In genomic region chr11:31394026-31394425, GRCm38 (mm10) we compare ENCODE assay signal across 28 mouse cellular contexts. TPM values are rescaled to one million over a fixed set of nuclear protein-coding genes. Genes with fewer than 3 reads are reported as not detected.
"Had no signal": no experiment of that assay in that cellular context is flagged by ENCODE, and none has a peak within 500 bp of the region (broad histone marks: within the 10 kb centered on the region; RNA-seq: fewer than 3 reads in every experiment).

No protein-coding gene starts in this region.

- H3K4me3 ChIP-seq: limb, embryonic 10.5 days; limb, embryonic 12.5 days; limb, embryonic 13.5 days; limb, embryonic 15.5 days; liver, embryonic 12.5 days; liver, embryonic 13.5 days; liver, embryonic 15.5 days; lung, embryonic 15.5 days; megakaryocyte, embryonic 14.5 days; midbrain, embryonic 10.5 days; midbrain, embryonic 12.5 days; midbrain, embryonic 13.5 days; midbrain, embryonic 15.5 days; myocyte had no signal

- H3K27me3 ChIP-seq: limb, embryonic 12.5 days; limb, embryonic 13.5 days; limb, embryonic 15.5 days; liver, embryonic 12.5 days; liver, embryonic 13.5 days; liver, embryonic 15.5 days; lung, embryonic 15.5 days; megakaryocyte, embryonic 14.5 days; midbrain, embryonic 12.5 days; midbrain, embryonic 13.5 days; midbrain, embryonic 15.5 days had no signal

- H3K36me3 ChIP-seq: limb, embryonic 10.5 days; limb, embryonic 12.5 days; limb, embryonic 13.5 days; limb, embryonic 15.5 days; liver, embryonic 12.5 days; liver, embryonic 13.5 days; liver, embryonic 15.5 days; lung, embryonic 15.5 days; midbrain, embryonic 10.5 days; midbrain, embryonic 12.5 days; midbrain, embryonic 13.5 days; midbrain, embryonic 15.5 days had no signal

- H3K27ac ChIP-seq: limb, embryonic 10.5 days; limb, embryonic 12.5 days; limb, embryonic 13.5 days; limb, embryonic 15.5 days; liver, embryonic 12.5 days; liver, embryonic 13.5 days; liver, embryonic 14.5 days; liver, embryonic 15.5 days; lung, embryonic 15.5 days; macrophage; midbrain, embryonic 10.5 days; midbrain, embryonic 12.5 days; midbrain, embryonic 13.5 days; midbrain, embryonic 15.5 days had no signal

- DNase-seq: left cerebral cortex, postnatal 4 days; liver; liver, embryonic 13.5 days; liver, postnatal 0 days; lung, adult 18-20 months; lung, adult 2 months; lung, embryonic 14.5 days; lung, postnatal 10 days; lung, postnatal 14 days; lung, postnatal 36 days; lung, postnatal 4 days; midbrain, embryonic 14.5 days had no signal

- H3K9ac ChIP-seq: limb, embryonic 12.5 days; limb, embryonic 13.5 days; limb, embryonic 15.5 days; liver, embryonic 12.5 days; liver, embryonic 13.5 days; liver, embryonic 14.5 days; liver, embryonic 15.5 days; liver, postnatal 0 days; lung, embryonic 14.5 days; lung, embryonic 15.5 days; midbrain, embryonic 12.5 days; midbrain, embryonic 13.5 days; midbrain, embryonic 15.5 days had no signal

- H3K9me3 ChIP-seq: limb, embryonic 10.5 days; limb, embryonic 12.5 days; limb, embryonic 13.5 days; limb, embryonic 15.5 days; liver, embryonic 12.5 days; liver, embryonic 13.5 days; liver, embryonic 15.5 days; lung, embryonic 15.5 days; megakaryocyte, embryonic 14.5 days; midbrain, embryonic 10.5 days; midbrain, embryonic 12.5 days; midbrain, embryonic 13.5 days; midbrain, embryonic 15.5 days had no signal

- H3K4me1 ChIP-seq: limb, embryonic 10.5 days; limb, embryonic 12.5 days; limb, embryonic 15.5 days; liver, embryonic 12.5 days; liver, embryonic 13.5 days; liver, embryonic 15.5 days; lung, embryonic 15.5 days; midbrain, embryonic 10.5 days; midbrain, embryonic 12.5 days; midbrain, embryonic 13.5 days; midbrain, embryonic 15.5 days had no signal

RNA-seq across cellular contexts. Expression of gene Stc2, which starts 24.2 kb away (rescaled TPM):
- total RNA-seq: monocyte, adult 5-6 weeks had no signal
- polyA plus RNA-seq: macrophage had no signal
